Mouse (Mus musculus): ENCODE data around the gene Oprd1. TPM values are rescaled to one million over a fixed set of nuclear protein-coding genes. Genes with fewer than 3 reads are reported as not detected.

The Oprd1 gene
- polyA plus RNA-seq, 3 experiments from 2014 or later = not detected

Other genes with a start within 250 kb of the Oprd1 start
- gene Tmem200b, start 222.7 kb downstream of the Oprd1 start, polyA plus RNA-seq (2017; shearing (Covaris generic)) = not detected
- gene Gm10300, start 69.8 kb downstream of the Oprd1 start, polyA plus RNA-seq (2017; shearing (Covaris generic)) = not detected
- 10 to 100 TPM; 28.0 to 33.5 (median 31.8) TPM for gene Epb41, start 69.2 kb downstream of the Oprd1 start, polyA plus RNA-seq (2017; shearing (Covaris generic))
- gene Ythdf2, start 67.8 kb upstream of the Oprd1 start, polyA plus RNA-seq (2017; shearing (Covaris generic)) = 100 to 1,000 TPM in 2 of 3 experiments, 10 to 100 TPM in 1; 77.8 to 124 (median 122) TPM
- gene Gmeb1, start 117.1 kb upstream of the Oprd1 start, polyA plus RNA-seq (2017; shearing (Covaris generic)) = 10 to 100 TPM; 13.0 to 17.0 (median 13.1) TPM
- 100 to 1,000 TPM in 1 of 3 experiments, 10 to 100 TPM in 2; 78.9 to 105 (median 84.2) TPM for gene Taf12, start 129.9 kb upstream of the Oprd1 start, polyA plus RNA-seq (2017; shearing (Covaris generic))
- gene Rab42, start 158.9 kb upstream of the Oprd1 start, polyA plus RNA-seq (2017; shearing (Covaris generic)) = under 1 TPM in 1 of 3 experiments, not detected in 2; 0.46 TPM
- gene Trnau1ap, start 185.1 kb upstream of the Oprd1 start, polyA plus RNA-seq (2017; shearing (Covaris generic)) = 10 to 100 TPM; 37.5 to 45.9 (median 37.7) TPM
- gene Rcc1, start 209.1 kb upstream of the Oprd1 start, polyA plus RNA-seq (2017; shearing (Covaris generic)) = 10 to 100 TPM; 13.4 to 26.0 (median 15.0) TPM

Measured in inflammation-experienced regulatory T-cells, adult 6 months (primary cell).